Mouse (Mus musculus): Measurements from ENCODE around the gene Tubb5. TPM values are rescaled to one million over a fixed set of nuclear protein-coding genes. Genes with fewer than 3 reads are reported as not detected.

The Tubb5 gene
- polyA plus RNA-seq, 1 experiment, result 56.9 TPM

GRCm38 (mm10) chr17:35864832-35865353 lies 26.8 kb upstream of the Tubb5 start:
- Histone ChIP-seq H3K9me3 (ENCODE audit: control insufficient read depth, low read length) (peaks cover 16% of the 10 kb centered on the region; the same call in 1 of the 2 replicates), H3K27me3 (ENCODE audit: control insufficient read depth) (peaks cover 68% of the 10 kb centered on the region), H3K4me1 (ENCODE audit: control insufficient read depth) (peaks cover 72% of the 10 kb centered on the region), H3K4me3 (replicated peaks) (no peak overlapping the region), H3K36me3 (ENCODE audit: control insufficient read depth) (peaks cover 19% of the 10 kb centered on the region)
- TF ChIP-seq TAL1 (IDR thresholded peaks at IDR 0.05; ENCODE audit: low read length) (no peak), GATA1 (IDR thresholded peaks at IDR 0.05; ENCODE audit: low read length) (no peak)

GRCm38 (mm10) chr17:35861198-35861857 lies 23.2 kb upstream of the Tubb5 start, which contains the start of gene Nrm:
Gene Nrm, plus strand, starts transcription at chr17:35861318.
- Histone ChIP-seq H3K4me3 (replicated peaks) (peak within 1 kb of the TSS; percentile 88), H3K27me3 (ENCODE audit: control insufficient read depth) (peaks cover 32% of the 10 kb centered on the region), H3K4me1 (ENCODE audit: control insufficient read depth) (peaks cover 57% of the 10 kb centered on the region), H3K36me3 (ENCODE audit: control insufficient read depth) (peaks cover 52% of the 10 kb centered on the region), H3K9me3 (ENCODE audit: control insufficient read depth, low read length) (peaks cover 9% of the 10 kb centered on the region; the same call in 1 of the 2 replicates)
- no peak for TF ChIP-seq TAL1 (IDR thresholded peaks at IDR 0.05; ENCODE audit: low read length)

DNA sequence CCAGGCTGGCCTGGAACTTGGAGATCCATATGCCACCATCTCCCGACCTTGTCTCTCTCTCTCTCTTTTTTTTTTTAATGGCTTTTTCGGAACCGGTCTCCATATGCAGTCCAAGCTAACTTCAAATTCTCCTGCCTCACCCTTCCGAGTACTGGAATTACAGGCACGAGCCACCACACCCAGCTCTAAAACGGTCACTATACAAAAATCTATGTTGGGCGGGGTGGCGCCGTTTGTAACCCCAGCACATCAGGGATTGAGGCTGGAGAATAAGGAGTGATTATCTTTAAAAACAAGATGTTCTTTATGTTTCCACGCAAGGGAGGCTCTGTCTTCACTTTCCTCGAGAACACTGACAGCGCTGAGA lies 22.7 kb upstream of the Tubb5 start:
- Histone ChIP-seq H3K36me3 (ENCODE audit: control insufficient read depth) (peaks cover 57% of the 10 kb centered on the region), H3K27me3 (ENCODE audit: control insufficient read depth) (peaks cover 27% of the 10 kb centered on the region), H3K4me1 (ENCODE audit: control insufficient read depth) (peaks cover 52% of the 10 kb centered on the region), H3K4me3 (replicated peaks) (peak overlapping the region; percentile 88), H3K9me3 (ENCODE audit: control insufficient read depth, low read length) (peaks cover 4% of the 10 kb centered on the region; the same call in 1 of the 2 replicates)
- TF ChIP-seq TAL1 (IDR thresholded peaks at IDR 0.05; ENCODE audit: low read length) (no peak), GATA1 (IDR thresholded peaks at IDR 0.05; ENCODE audit: low read length) (no peak)

DNA sequence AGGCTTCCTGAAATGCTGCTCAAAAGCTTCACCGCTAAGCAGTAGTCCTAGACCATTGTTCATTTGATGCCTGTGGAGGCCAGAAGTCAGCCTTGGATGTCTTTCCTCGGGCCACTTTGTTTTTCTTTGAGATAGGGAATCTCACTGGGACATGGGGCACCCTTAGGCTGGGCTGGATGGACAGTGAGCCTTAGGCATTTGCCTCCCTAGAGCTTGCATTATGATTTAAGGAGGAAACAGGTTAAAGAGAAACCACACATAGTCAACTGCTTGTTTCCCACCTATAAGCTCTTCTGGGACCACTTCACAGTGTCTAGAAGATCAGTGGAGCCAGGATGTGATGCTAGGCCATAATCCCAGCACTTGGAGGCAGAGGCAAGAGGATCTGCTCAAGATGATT lies 21.7 kb upstream of the Tubb5 start:
- Histone ChIP-seq H3K9me3 (ENCODE audit: control insufficient read depth, low read length) (no peaks in the 10 kb centered on the region), H3K4me1 (ENCODE audit: control insufficient read depth) (peaks cover 42% of the 10 kb centered on the region), H3K27me3 (ENCODE audit: control insufficient read depth) (peaks cover 17% of the 10 kb centered on the region), H3K4me3 (replicated peaks) (no peak overlapping the region), H3K36me3 (ENCODE audit: control insufficient read depth) (peaks cover 66% of the 10 kb centered on the region)
- TF ChIP-seq TAL1 (IDR thresholded peaks at IDR 0.05; ENCODE audit: low read length) (no peak), GATA1 (IDR thresholded peaks at IDR 0.05; ENCODE audit: low read length) (no peak)

DNA sequence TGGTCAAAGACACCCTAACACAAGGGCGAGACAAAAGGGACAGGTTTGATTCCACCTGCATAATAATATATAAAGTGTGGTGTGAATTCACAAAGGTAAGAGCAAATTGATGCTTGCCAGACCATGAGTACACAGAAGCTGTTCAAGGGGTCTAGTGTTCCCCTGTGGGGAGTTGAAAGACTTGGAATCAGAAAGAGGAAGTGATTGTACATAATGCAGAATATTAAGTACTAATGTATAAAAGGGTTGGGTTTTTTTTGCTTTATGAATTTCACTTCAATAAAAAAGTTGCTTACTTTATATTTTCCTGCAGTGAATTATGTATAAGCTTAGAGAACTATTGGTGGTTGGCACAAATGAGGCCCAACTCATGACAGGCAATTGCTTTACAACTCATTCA lies 21.3 kb upstream of the Tubb5 start:
- no peak overlapping the region for H3K4me3 ChIP-seq (replicated peaks)
- TF ChIP-seq TAL1 (IDR thresholded peaks at IDR 0.05; ENCODE audit: low read length), result no peak
- TF ChIP-seq GATA1 (IDR thresholded peaks at IDR 0.05; ENCODE audit: low read length), result no peak
- no peaks in the 10 kb centered on the region for H3K9me3 ChIP-seq (ENCODE audit: control insufficient read depth, low read length)
- peaks cover 38% of the 10 kb centered on the region for H3K4me1 ChIP-seq (ENCODE audit: control insufficient read depth)
- H3K27me3 ChIP-seq (ENCODE audit: control insufficient read depth), result peaks cover 12% of the 10 kb centered on the region
- H3K36me3 ChIP-seq (ENCODE audit: control insufficient read depth), result peaks cover 66% of the 10 kb centered on the region

DNA sequence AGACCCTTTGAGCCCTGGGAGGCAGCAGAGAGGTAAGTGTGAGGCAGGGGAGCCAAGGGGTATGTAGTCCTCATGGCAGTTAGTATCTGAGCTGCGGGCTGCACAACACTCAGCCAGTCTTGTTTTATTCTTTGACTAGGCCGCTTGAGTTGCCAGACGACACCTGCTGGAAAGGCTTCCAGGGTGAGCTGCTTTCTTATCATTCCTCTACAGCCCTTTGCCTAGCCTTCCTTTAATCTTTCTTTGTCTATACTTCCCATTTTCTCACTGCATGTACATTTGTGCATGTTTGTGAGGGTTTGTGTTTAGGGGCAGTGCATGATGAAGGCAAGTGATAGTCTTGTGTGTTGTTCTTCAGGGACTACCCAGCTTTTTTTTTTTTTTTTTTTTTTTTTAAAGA lies 12.9 kb upstream of the Tubb5 start:
- Histone ChIP-seq H3K4me1 (ENCODE audit: control insufficient read depth) (peaks cover 33% of the 10 kb centered on the region), H3K27me3 (ENCODE audit: control insufficient read depth) (no peaks in the 10 kb centered on the region), H3K4me3 (replicated peaks) (no peak overlapping the region), H3K9me3 (ENCODE audit: control insufficient read depth, low read length) (no peaks in the 10 kb centered on the region), H3K36me3 (ENCODE audit: control insufficient read depth) (peaks cover 100% of the 10 kb centered on the region)
- TF ChIP-seq GATA1 (IDR thresholded peaks at IDR 0.05; ENCODE audit: low read length) (no peak), TAL1 (IDR thresholded peaks at IDR 0.05; ENCODE audit: low read length) (no peak)

GRCm38 (mm10) chr17:35848112-35848511 lies 10.0 kb upstream of the Tubb5 start:
- Histone ChIP-seq H3K27me3 (ENCODE audit: control insufficient read depth) (no peaks in the 10 kb centered on the region), H3K36me3 (ENCODE audit: control insufficient read depth) (peaks cover 99% of the 10 kb centered on the region), H3K4me3 (replicated peaks) (no peak overlapping the region), H3K9me3 (ENCODE audit: control insufficient read depth, low read length) (no peaks in the 10 kb centered on the region), H3K4me1 (ENCODE audit: control insufficient read depth) (peaks cover 41% of the 10 kb centered on the region)
- TF ChIP-seq GATA1 (IDR thresholded peaks at IDR 0.05; ENCODE audit: low read length) (no peak), TAL1 (IDR thresholded peaks at IDR 0.05; ENCODE audit: low read length) (no peak)

DNA sequence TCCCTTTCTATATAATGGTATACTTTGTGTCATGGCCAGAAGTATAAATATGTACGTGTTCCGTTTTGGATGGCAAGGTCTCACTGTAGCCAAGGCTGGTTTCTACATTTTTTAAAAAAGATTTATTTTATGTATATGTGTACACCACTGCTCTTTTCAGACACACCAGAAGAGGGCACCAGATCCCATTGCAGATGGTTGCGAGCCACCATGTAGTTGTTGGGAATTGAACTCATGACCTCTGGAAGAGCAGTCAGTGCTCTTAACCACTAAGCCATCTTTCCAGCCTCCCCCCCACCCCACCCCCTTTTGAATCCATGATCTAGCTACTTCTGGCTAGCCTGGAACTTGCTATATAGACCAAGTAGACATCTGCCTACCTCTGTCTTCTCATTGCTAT lies 5.4 kb upstream of the Tubb5 start:
- Histone ChIP-seq H3K9me3 (ENCODE audit: control insufficient read depth, low read length) (no peaks in the 10 kb centered on the region), H3K27me3 (ENCODE audit: control insufficient read depth) (no peaks in the 10 kb centered on the region), H3K4me1 (ENCODE audit: control insufficient read depth) (peaks cover 56% of the 10 kb centered on the region), H3K36me3 (ENCODE audit: control insufficient read depth) (peaks cover 58% of the 10 kb centered on the region), H3K4me3 (replicated peaks) (no peak overlapping the region)
- no peak for TF ChIP-seq GATA1 (IDR thresholded peaks at IDR 0.05; ENCODE audit: low read length)
- no peak for TF ChIP-seq TAL1 (IDR thresholded peaks at IDR 0.05; ENCODE audit: low read length)

GRCm38 (mm10) chr17:35842006-35842405 lies 3.9 kb upstream of the Tubb5 start:
- peak overlapping the region; percentile 73 for H3K4me3 ChIP-seq (replicated peaks)
- H3K4me1 ChIP-seq (ENCODE audit: control insufficient read depth), result peaks cover 49% of the 10 kb centered on the region
- no peaks in the 10 kb centered on the region for H3K9me3 ChIP-seq (ENCODE audit: control insufficient read depth, low read length)
- H3K27me3 ChIP-seq (ENCODE audit: control insufficient read depth), result no peaks in the 10 kb centered on the region
- no peak for TF ChIP-seq GATA1 (IDR thresholded peaks at IDR 0.05; ENCODE audit: low read length)
- TF ChIP-seq TAL1 (IDR thresholded peaks at IDR 0.05; ENCODE audit: low read length), result no peak
- H3K36me3 ChIP-seq (ENCODE audit: control insufficient read depth), result peaks cover 48% of the 10 kb centered on the region
